Mouse (Mus musculus) liver, embryonic 16.5 days (tissue): ENCODE measurements at regions not wholly inside any gene's neighbourhood (a gene's known extent, or its start where the extent isn't known, plus 50 kb on each side); places are given as distances from the start of the nearest gene placed in this dataset.

Experiments used
- ATAC-seq: fragments of 200-750 bp; cut with Nextera tagmentation; 2 replicates; pipeline ENCODE4 v1.8.0; 2017; ENCODE audit warnings: low read depth, mild to moderate bottlenecking, moderate number of reproducible peaks, moderate library complexity
- H3K27ac ChIP-seq: fragments of 300-500 bp; sonication (generic); 2 replicates; pipeline ENCODE4 v1.5.1; 2014; ENCODE audit warnings: mild to moderate bottlenecking, low read length
- H3K27me3 ChIP-seq: fragments of 300-500 bp; sonication (generic); 2 replicates; pipeline ENCODE4 v1.6.1; 2014; ENCODE audit warnings: low read depth, low read length, mixed read lengths; ENCODE audit not compliant: control insufficient read depth, insufficient read depth
- H3K36me3 ChIP-seq: fragments of 300-500 bp; sonication (generic); 2 replicates; pipeline ENCODE4 v1.6.1; 2014; ENCODE audit warnings: mild to moderate bottlenecking; ENCODE audit not compliant: control insufficient read depth, insufficient read depth
- H3K4me1 ChIP-seq: fragments of 300-500 bp; sonication (generic); 2 replicates; pipeline ENCODE4 v1.6.1; 2014; ENCODE audit warnings: low read depth, low read length, mixed read lengths; ENCODE audit not compliant: control insufficient read depth
- H3K4me2 ChIP-seq: fragments of 300-500 bp; sonication (generic); 2 replicates; pipeline ENCODE4 v1.6.1; 2014; ENCODE audit warnings: low read depth, low read length, mixed read lengths
- H3K4me3 ChIP-seq: fragments of 300-500 bp; sonication (generic); 2 replicates; pipeline ENCODE4 v1.5.1; 2014; ENCODE audit warnings: low read depth, mild to moderate bottlenecking, low read length
- H3K9ac ChIP-seq: fragments of 300-500 bp; sonication (generic); 2 replicates; pipeline ENCODE4 v1.6.1; 2014; ENCODE audit warnings: low read depth, low read length
- H3K9me3 ChIP-seq: fragments of 300-500 bp; sonication (generic); replicated peaks from 2 replicates; pipeline ENCODE4 v1.6.1; 2016; ENCODE audit warnings: low read length; ENCODE audit not compliant: control insufficient read depth
- WGBS: fragments of 180-500 bp; shearing (Covaris S2); extraction: QIAGEN DNeasy Blood & Tissue Kit; methylation state at CpG from one replicate; pipeline ENCODE4 v1.1.7; 2014; ENCODE audit not compliant: insufficient replicate concordance; 5-methylcytosine and 5-hydroxymethylcytosine counted together

GRCm38 (mm10) chr6:67144946-67145716 is 92.8 kb upstream of the Serbp1 start:
- Histone ChIP-seq H3K9me3 (no peaks in the 10 kb centered on the region), H3K36me3 (no peaks in the 10 kb centered on the region), H3K27ac (no peak overlapping the region), H3K4me1 (peaks cover 24% of the 10 kb centered on the region), H3K9ac (no peak overlapping the region), H3K4me3 (no peak overlapping the region), H3K27me3 (no peaks in the 10 kb centered on the region), H3K4me2 (no peak overlapping the region)
- 66% methylated on average over 13 of the region's 13 CpGs for WGBS
- ATAC-seq = no peak

GRCm38 (mm10) chr6:67142179-67142578 is 95.8 kb upstream of the Serbp1 start:
- H3K9me3 ChIP-seq = no peaks in the 10 kb centered on the region
- no peak for ATAC-seq

GRCm38 (mm10) chr6:67140645-67141250 is 97.2 kb upstream of the Serbp1 start:
- Histone ChIP-seq H3K9me3 (no peaks in the 10 kb centered on the region), H3K27me3 (no peaks in the 10 kb centered on the region), H3K4me3 (no peak overlapping the region), H3K36me3 (no peaks in the 10 kb centered on the region), H3K4me2 (no peak overlapping the region), H3K27ac (no peak overlapping the region), H3K9ac (no peak overlapping the region), H3K4me1 (peaks cover 10% of the 10 kb centered on the region)
- 44% methylated on average over 6 of the region's 6 CpGs for WGBS
- no peak for ATAC-seq

More at GRCm38 (mm10) chr6:67142179-67142578, 95.8 kb upstream of the Serbp1 start:
- no peak overlapping the region for H3K27ac ChIP-seq
- H3K4me3 ChIP-seq = no peak overlapping the region
- H3K4me2 ChIP-seq = no peak overlapping the region
- peaks cover 14% of the 10 kb centered on the region for H3K4me1 ChIP-seq
- H3K27me3 ChIP-seq = no peaks in the 10 kb centered on the region
- 30% methylated on average over 4 of the region's 4 CpGs for WGBS
- H3K36me3 ChIP-seq = no peaks in the 10 kb centered on the region
- H3K9ac ChIP-seq = no peak overlapping the region

GRCm38 (mm10) chr6:67139012-67139375 is 99.0 kb upstream of the Serbp1 start:
- Histone ChIP-seq H3K27ac (no peak overlapping the region), H3K4me3 (no peak overlapping the region), H3K9ac (no peak overlapping the region), H3K4me1 (peaks cover 5% of the 10 kb centered on the region), H3K9me3 (no peaks in the 10 kb centered on the region), H3K27me3 (no peaks in the 10 kb centered on the region), H3K36me3 (no peaks in the 10 kb centered on the region), H3K4me2 (no peak overlapping the region)
- WGBS = 86% methylated on average over 3 of the region's 3 CpGs
- no peak for ATAC-seq

- Histone ChIP-seq H3K36me3 (no peaks in the 10 kb centered on the region), H3K4me3 (no peak overlapping the region), H3K4me2 (no peak overlapping the region), H3K27me3 (no peaks in the 10 kb centered on the region), H3K9me3 (no peaks in the 10 kb centered on the region), H3K4me1 (peaks cover 4% of the 10 kb centered on the region), H3K9ac (no peak overlapping the region), H3K27ac (no peak overlapping the region)
- ATAC-seq = peak; percentile 31
- WGBS = 60% methylated on average over 13 of the region's 13 CpGs
These were observed 99.5 kb upstream of the Serbp1 start for GRCm38 (mm10) chr6:67138302-67139011.

GRCm38 (mm10) chr6:67137482-67137881 is 100.2 kb upstream of the Gadd45a start:
- Histone ChIP-seq H3K4me2 (no peak overlapping the region), H3K4me3 (no peak overlapping the region), H3K9ac (no peak overlapping the region), H3K36me3 (no peaks in the 10 kb centered on the region), H3K27me3 (no peaks in the 10 kb centered on the region), H3K9me3 (no peaks in the 10 kb centered on the region), H3K4me1 (peaks cover 3% of the 10 kb centered on the region), H3K27ac (no peak overlapping the region)
- ATAC-seq = no peak
- 60% methylated on average over 4 of the region's 4 CpGs for WGBS

- no peak overlapping the region for H3K9ac ChIP-seq
- H3K27me3 ChIP-seq = no peaks in the 10 kb centered on the region
- H3K27ac ChIP-seq = no peak overlapping the region
- H3K36me3 ChIP-seq = no peaks in the 10 kb centered on the region
- ATAC-seq = no peak
- no peaks in the 10 kb centered on the region for H3K9me3 ChIP-seq
- no peak overlapping the region for H3K4me2 ChIP-seq
- WGBS = 13% methylated on average over 1 of the region's 1 CpGs
- no peak overlapping the region for H3K4me3 ChIP-seq
- H3K4me1 ChIP-seq = no peaks in the 10 kb centered on the region
These were observed 97.7 kb upstream of the Gadd45a start for GRCm38 (mm10) chr6:67134915-67135314.

GRCm38 (mm10) chr6:67130540-67131301 is 93.5 kb upstream of the Gadd45a start:
- no peaks in the 10 kb centered on the region for H3K9me3 ChIP-seq
- H3K27ac ChIP-seq = no peak overlapping the region
- no peaks in the 10 kb centered on the region for H3K4me1 ChIP-seq
- ATAC-seq = no peak
- H3K4me3 ChIP-seq = no peak overlapping the region
- no peaks in the 10 kb centered on the region for H3K36me3 ChIP-seq
- H3K27me3 ChIP-seq = no peaks in the 10 kb centered on the region
- no peak overlapping the region for H3K9ac ChIP-seq
- no peak overlapping the region for H3K4me2 ChIP-seq
- WGBS = 74% methylated on average over 11 of the region's 11 CpGs
